Mouse (Mus musculus): ENCODE measurements around the gene Serpinf2. TPM values are rescaled to one million over a fixed set of nuclear protein-coding genes. Genes with fewer than 3 reads are reported as not detected.

The Serpinf2 gene
- polyA plus RNA-seq, 1 experiment = not detected

- H3K4me1 ChIP-seq (ENCODE audit: control insufficient read depth, insufficient read depth, low read length) = no peaks in the 10 kb centered on the region
- TF ChIP-seq EP300 (IDR thresholded peaks at IDR 0.05; ENCODE audit: insufficient read depth, low read depth, low read length) (no peak), CTCF (IDR thresholded peaks at IDR 0.05; ENCODE audit: low read depth, low read length) (no peak), POLR2A (IDR thresholded peaks at IDR 0.05; ENCODE audit: insufficient read depth, low read length) (no peak)
- H3K4me3 ChIP-seq (ENCODE audit: low read depth, low read length) = no peak overlapping the region
- no peak overlapping the region for H3K27ac ChIP-seq (ENCODE audit: insufficient read depth, low read length)
- no peaks in the 10 kb centered on the region for H3K9me3 ChIP-seq (replicated peaks; ENCODE audit: control insufficient read depth, insufficient read depth, low read length, poor library complexity, severe bottlenecking)
- no peaks in the 10 kb centered on the region for H3K27me3 ChIP-seq (ENCODE audit: control insufficient read depth, insufficient read depth, low read length, poor library complexity, severe bottlenecking)
- no peak overlapping the region for H3K9ac ChIP-seq (ENCODE audit: low read depth, poor library complexity, severe bottlenecking)
- H3K36me3 ChIP-seq (ENCODE audit: control insufficient read depth, insufficient read depth, low read length, poor library complexity, severe bottlenecking) = no peaks in the 10 kb centered on the region
These were observed 28.8 kb downstream of the Serpinf2 start for GRCm38 (mm10) chr11:75410591-75410990.

GRCm38 (mm10) chr11:75409679-75410575 lies 29.5 kb downstream of the Serpinf2 start:
- Histone ChIP-seq H3K27me3 (ENCODE audit: control insufficient read depth, insufficient read depth, low read length, poor library complexity, severe bottlenecking) (no peaks in the 10 kb centered on the region), H3K9me3 (replicated peaks; ENCODE audit: control insufficient read depth, insufficient read depth, low read length, poor library complexity, severe bottlenecking) (no peaks in the 10 kb centered on the region), H3K4me3 (ENCODE audit: low read depth, low read length) (no peak overlapping the region), H3K4me1 (ENCODE audit: control insufficient read depth, insufficient read depth, low read length) (no peaks in the 10 kb centered on the region), H3K27ac (ENCODE audit: insufficient read depth, low read length) (no peak overlapping the region), H3K9ac (ENCODE audit: low read depth, poor library complexity, severe bottlenecking) (no peak overlapping the region), H3K36me3 (ENCODE audit: control insufficient read depth, insufficient read depth, low read length, poor library complexity, severe bottlenecking) (no peaks in the 10 kb centered on the region)
- no peak for TF ChIP-seq EP300 (IDR thresholded peaks at IDR 0.05; ENCODE audit: insufficient read depth, low read depth, low read length)
- TF ChIP-seq POLR2A (IDR thresholded peaks at IDR 0.05; ENCODE audit: insufficient read depth, low read length) = no peak
- TF ChIP-seq CTCF (IDR thresholded peaks at IDR 0.05; ENCODE audit: low read depth, low read length) = no peak

- no peak for TF ChIP-seq POLR2A (IDR thresholded peaks at IDR 0.05; ENCODE audit: insufficient read depth, low read length)
- peak; percentile 76 for TF ChIP-seq CTCF (IDR thresholded peaks at IDR 0.05; ENCODE audit: low read depth, low read length)
- Histone ChIP-seq H3K4me1 (ENCODE audit: control insufficient read depth, insufficient read depth, low read length) (no peaks in the 10 kb centered on the region), H3K27me3 (ENCODE audit: control insufficient read depth, insufficient read depth, low read length, poor library complexity, severe bottlenecking) (no peaks in the 10 kb centered on the region), H3K36me3 (ENCODE audit: control insufficient read depth, insufficient read depth, low read length, poor library complexity, severe bottlenecking) (no peaks in the 10 kb centered on the region), H3K9ac (ENCODE audit: low read depth, poor library complexity, severe bottlenecking) (no peak overlapping the region), H3K4me3 (ENCODE audit: low read depth, low read length) (no peak overlapping the region), H3K9me3 (replicated peaks; ENCODE audit: control insufficient read depth, insufficient read depth, low read length, poor library complexity, severe bottlenecking) (no peaks in the 10 kb centered on the region), H3K27ac (ENCODE audit: insufficient read depth, low read length) (no peak overlapping the region)
These were observed 32.5 kb downstream of the Serpinf2 start for GRCm38 (mm10) chr11:75406865-75407264.

GRCm38 (mm10) chr11:75406104-75406503 lies 33.3 kb downstream of the Serpinf2 start:
- Histone ChIP-seq H3K36me3 (ENCODE audit: control insufficient read depth, insufficient read depth, low read length, poor library complexity, severe bottlenecking) (no peaks in the 10 kb centered on the region), H3K27me3 (ENCODE audit: control insufficient read depth, insufficient read depth, low read length, poor library complexity, severe bottlenecking) (no peaks in the 10 kb centered on the region), H3K4me3 (ENCODE audit: low read depth, low read length) (no peak overlapping the region), H3K4me1 (ENCODE audit: control insufficient read depth, insufficient read depth, low read length) (no peaks in the 10 kb centered on the region), H3K27ac (ENCODE audit: insufficient read depth, low read length) (no peak overlapping the region), H3K9me3 (replicated peaks; ENCODE audit: control insufficient read depth, insufficient read depth, low read length, poor library complexity, severe bottlenecking) (no peaks in the 10 kb centered on the region), H3K9ac (ENCODE audit: low read depth, poor library complexity, severe bottlenecking) (no peak overlapping the region)
- no peak for TF ChIP-seq POLR2A (IDR thresholded peaks at IDR 0.05; ENCODE audit: insufficient read depth, low read length)
- TF ChIP-seq CTCF (IDR thresholded peaks at IDR 0.05; ENCODE audit: low read depth, low read length) = no peak
- no peak for TF ChIP-seq EP300 (IDR thresholded peaks at IDR 0.05; ENCODE audit: insufficient read depth, low read depth, low read length)

GRCm38 (mm10) chr11:75404801-75405200 lies 34.6 kb downstream of the Serpinf2 start:
- TF ChIP-seq EP300 (IDR thresholded peaks at IDR 0.05; ENCODE audit: insufficient read depth, low read depth, low read length) = no peak
- no peak for TF ChIP-seq POLR2A (IDR thresholded peaks at IDR 0.05; ENCODE audit: insufficient read depth, low read length)
- TF ChIP-seq CTCF (IDR thresholded peaks at IDR 0.05; ENCODE audit: low read depth, low read length) = no peak
- Histone ChIP-seq H3K9me3 (replicated peaks; ENCODE audit: control insufficient read depth, insufficient read depth, low read length, poor library complexity, severe bottlenecking) (no peaks in the 10 kb centered on the region), H3K4me1 (ENCODE audit: control insufficient read depth, insufficient read depth, low read length) (no peaks in the 10 kb centered on the region), H3K27me3 (ENCODE audit: control insufficient read depth, insufficient read depth, low read length, poor library complexity, severe bottlenecking) (no peaks in the 10 kb centered on the region), H3K4me3 (ENCODE audit: low read depth, low read length) (no peak overlapping the region), H3K9ac (ENCODE audit: low read depth, poor library complexity, severe bottlenecking) (no peak overlapping the region), H3K36me3 (ENCODE audit: control insufficient read depth, insufficient read depth, low read length, poor library complexity, severe bottlenecking) (no peaks in the 10 kb centered on the region), H3K27ac (ENCODE audit: insufficient read depth, low read length) (no peak overlapping the region)

- Histone ChIP-seq H3K36me3 (ENCODE audit: control insufficient read depth, insufficient read depth, low read length, poor library complexity, severe bottlenecking) (no peaks in the 10 kb centered on the region), H3K4me3 (ENCODE audit: low read depth, low read length) (no peak overlapping the region), H3K9ac (ENCODE audit: low read depth, poor library complexity, severe bottlenecking) (no peak overlapping the region), H3K9me3 (replicated peaks; ENCODE audit: control insufficient read depth, insufficient read depth, low read length, poor library complexity, severe bottlenecking) (no peaks in the 10 kb centered on the region), H3K27me3 (ENCODE audit: control insufficient read depth, insufficient read depth, low read length, poor library complexity, severe bottlenecking) (no peaks in the 10 kb centered on the region), H3K4me1 (ENCODE audit: control insufficient read depth, insufficient read depth, low read length) (no peaks in the 10 kb centered on the region), H3K27ac (ENCODE audit: insufficient read depth, low read length) (no peak overlapping the region)
- TF ChIP-seq EP300 (IDR thresholded peaks at IDR 0.05; ENCODE audit: insufficient read depth, low read depth, low read length) = no peak
- TF ChIP-seq POLR2A (IDR thresholded peaks at IDR 0.05; ENCODE audit: insufficient read depth, low read length) = no peak
These were observed 35.9 kb downstream of the Serpinf2 start for GRCm38 (mm10) chr11:75403301-75404052.
